Mouse (Mus musculus) lung, adult 2 months (tissue): Measurements from ENCODE around the gene Anks1.

Experiments
- CTCF ChIP-seq: fragments of 200-500 bp; IDR thresholded peaks from 2 replicates; pipeline ENCODE4 v1.5.1; 2011; ENCODE audit warnings: mild to moderate bottlenecking, low read length, control low read depth; ENCODE audit not compliant: insufficient read depth
- POLR2A ChIP-seq: fragments of 200-500 bp; IDR thresholded peaks from 2 replicates; pipeline ENCODE4 v1.6.1; 2011; ENCODE audit warnings: low read depth, mild to moderate bottlenecking, control low read depth, low read length, borderline replicate concordance; ENCODE audit errors: extremely low read depth

- TF ChIP-seq POLR2A (no peak), CTCF (no peak)
Observed at GRCm38 (mm10) chr17:27981451-27982069, 72.5 kb downstream of the Anks1 start.
